Mouse (Mus musculus) embryonic facial prominence, embryonic 12.5 days (tissue): ENCODE results near the gene Dnajb12. TPM values are rescaled to one million over a fixed set of nuclear protein-coding genes. Genes with fewer than 3 reads are reported as not detected.

Experiments
- ATAC-seq: fragments of 200-750 bp; cut with Nextera tagmentation; 2 replicates; pipeline ENCODE4 v1.8.0; 2017; ENCODE audit not compliant: insufficient number of reproducible peaks, insufficient read depth, low FRiP score, low TSS enrichment
- H3K27ac ChIP-seq: fragments of 300-500 bp; sonication (generic); 2 replicates; pipeline ENCODE4 v1.5.1; 2016; ENCODE audit warnings: mild to moderate bottlenecking
- H3K27me3 ChIP-seq: fragments of 300-500 bp; sonication (generic); 2 replicates; pipeline ENCODE4 v1.6.1; 2016; ENCODE audit warnings: mild to moderate bottlenecking, moderate library complexity
- H3K36me3 ChIP-seq: fragments of 300-500 bp; sonication (generic); 2 replicates; pipeline ENCODE4 v1.6.1; 2016; ENCODE audit warnings: mild to moderate bottlenecking
- H3K4me1 ChIP-seq: fragments of 300-500 bp; sonication (generic); 2 replicates; pipeline ENCODE4 v1.6.1; 2016
- H3K4me2 ChIP-seq: fragments of 300-500 bp; sonication (generic); replicated peaks from 2 replicates; pipeline ENCODE4 v1.6.1; 2016; ENCODE audit warnings: mild to moderate bottlenecking, moderate library complexity
- H3K4me3 ChIP-seq: fragments of 300-500 bp; sonication (generic); 2 replicates; pipeline ENCODE4 v1.5.1; 2016; ENCODE audit warnings: mild to moderate bottlenecking
- H3K9ac ChIP-seq: fragments of 300-500 bp; sonication (generic); 2 replicates; pipeline ENCODE4 v1.6.1; 2016; ENCODE audit warnings: mild to moderate bottlenecking, moderate library complexity
- H3K9me3 ChIP-seq: fragments of 300-500 bp; sonication (generic); 2 replicates; pipeline ENCODE4 v1.6.1; 2016; ENCODE audit warnings: mild to moderate bottlenecking, moderate library complexity
- WGBS: fragments of 180-500 bp; shearing (Covaris S2); methylation state at CpG from one replicate; pipeline ENCODE4 v1.1.7; 2016; 5-methylcytosine and 5-hydroxymethylcytosine counted together
- polyA plus RNA-seq: library from polyadenylated mRNA; unstranded; fragments of >200 nt; fragmentation: Nextera tagmentation; extraction: Ambion mirVana; gene quantifications from 2 replicates; pipeline ENCODE4 v1.2.1, GENCODE M21; 2016

Gene Dnajb12
- polyA plus RNA-seq, 1 experiment from 2014 or later, result 19.9 TPM

DNA sequence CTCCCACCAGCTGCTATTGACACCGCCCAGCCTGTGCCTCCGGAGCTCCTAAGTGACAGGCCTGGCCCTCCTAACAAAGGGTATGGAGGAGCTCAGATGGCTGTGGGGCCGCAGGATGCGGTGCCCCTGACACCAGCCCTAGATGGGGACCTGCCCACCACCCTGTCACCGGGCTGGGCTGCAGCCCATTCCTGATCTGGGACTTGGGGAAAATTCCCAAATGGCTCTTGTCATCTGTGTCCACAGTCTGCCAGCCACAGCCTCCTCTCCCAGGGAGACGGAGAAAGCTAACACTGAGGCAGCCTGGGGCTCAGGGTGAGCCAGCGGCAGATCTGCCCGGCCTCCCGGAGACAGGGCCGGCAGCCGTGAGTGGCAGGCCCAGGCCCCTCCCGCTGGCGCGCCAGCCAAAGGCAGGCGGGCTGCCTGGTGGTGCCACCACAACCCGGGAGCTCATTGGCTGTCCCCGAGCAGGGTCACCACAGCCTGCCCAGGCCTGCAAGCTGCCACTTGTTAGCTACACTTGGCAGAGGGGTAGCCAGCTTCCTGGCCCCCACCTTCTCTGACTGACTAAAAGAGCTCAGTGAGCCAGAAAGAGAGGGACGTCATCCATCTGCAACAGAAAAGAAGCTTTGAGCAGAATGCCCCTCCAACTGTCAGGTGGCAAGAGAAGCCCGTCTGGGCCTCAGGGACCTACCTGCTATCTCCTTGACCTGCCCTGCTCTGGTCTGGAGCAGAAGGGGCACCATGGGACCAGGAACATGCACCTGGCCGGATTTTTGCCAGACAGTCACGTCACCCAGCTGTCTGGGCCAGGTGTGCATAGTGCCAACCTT is 20.2 kb downstream of the Dnajb12 start:
- Histone ChIP-seq H3K27ac (peak overlapping the region; percentile 97), H3K27me3 (no peaks in the 10 kb centered on the region), H3K4me1 (peaks cover 60% of the 10 kb centered on the region), H3K4me3 (0 out of 2 replicates have a peak overlapping the region, but pooled peaks have one; percentile 1), H3K4me2 (peak overlapping the region; percentile 31), H3K36me3 (peaks cover 28% of the 10 kb centered on the region), H3K9me3 (no peaks in the 10 kb centered on the region), H3K9ac (peak overlapping the region; percentile 34)
- peak; percentile 89 for ATAC-seq
- 6% methylated on average over 21 of the region's 21 CpGs for WGBS

DNA sequence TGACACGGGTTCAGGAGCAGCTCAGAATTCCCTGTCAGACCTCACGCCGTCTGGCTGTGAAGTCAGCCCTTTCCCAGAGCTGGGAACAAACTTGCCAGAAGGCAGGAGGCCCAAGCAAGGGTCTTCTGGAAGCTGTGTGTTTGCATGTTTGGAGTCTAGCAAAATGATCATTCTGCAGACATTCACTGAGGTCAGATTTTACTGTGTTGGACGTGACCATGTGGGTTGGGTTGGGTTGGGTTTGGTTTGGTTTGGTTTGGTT is 20.7 kb downstream of the Dnajb12 start:
- Histone ChIP-seq H3K27ac (peak overlapping the region; percentile 97), H3K36me3 (peaks cover 27% of the 10 kb centered on the region), H3K27me3 (no peaks in the 10 kb centered on the region), H3K4me1 (peaks cover 60% of the 10 kb centered on the region), H3K9ac (peak overlapping the region; percentile 4; the same call in 1 of the 2 replicates), H3K4me3 (no peak overlapping the region), H3K9me3 (no peaks in the 10 kb centered on the region), H3K4me2 (peak overlapping the region; percentile 31; the same call in 1 of the 2 replicates)
- ATAC-seq, result no peak
- WGBS, result 39% methylated on average over 4 of the region's 4 CpGs

DNA sequence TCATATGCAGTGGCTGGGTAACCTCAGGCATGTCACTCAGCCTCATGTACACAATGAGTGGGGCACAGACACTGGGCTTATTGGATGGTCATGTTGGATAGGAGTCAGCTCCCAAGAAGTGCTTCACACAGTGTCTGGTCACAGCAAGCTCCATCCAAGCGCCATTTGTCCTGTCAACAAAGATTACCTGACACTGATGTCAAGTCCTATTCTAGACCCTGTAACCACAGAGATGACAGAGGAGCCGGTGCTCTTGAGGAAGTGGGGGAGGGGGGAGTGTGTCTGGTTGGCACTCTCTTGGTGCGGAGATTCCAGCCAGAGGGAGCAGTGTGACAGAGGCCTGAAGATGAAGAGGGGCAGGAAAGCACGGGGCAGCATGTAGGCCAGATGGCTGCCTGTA is 21.6 kb downstream of the Dnajb12 start:
- H3K36me3 ChIP-seq, result peaks cover 19% of the 10 kb centered on the region
- H3K27ac ChIP-seq, result peak overlapping the region; percentile 97
- H3K4me3 ChIP-seq, result no peak overlapping the region
- H3K27me3 ChIP-seq, result no peaks in the 10 kb centered on the region
- H3K4me2 ChIP-seq, result no peak overlapping the region
- WGBS, result 44% methylated on average over 4 of the region's 4 CpGs
- H3K9ac ChIP-seq, result no peak overlapping the region
- peaks cover 60% of the 10 kb centered on the region for H3K4me1 ChIP-seq
- H3K9me3 ChIP-seq, result no peaks in the 10 kb centered on the region
- no peak for ATAC-seq

DNA sequence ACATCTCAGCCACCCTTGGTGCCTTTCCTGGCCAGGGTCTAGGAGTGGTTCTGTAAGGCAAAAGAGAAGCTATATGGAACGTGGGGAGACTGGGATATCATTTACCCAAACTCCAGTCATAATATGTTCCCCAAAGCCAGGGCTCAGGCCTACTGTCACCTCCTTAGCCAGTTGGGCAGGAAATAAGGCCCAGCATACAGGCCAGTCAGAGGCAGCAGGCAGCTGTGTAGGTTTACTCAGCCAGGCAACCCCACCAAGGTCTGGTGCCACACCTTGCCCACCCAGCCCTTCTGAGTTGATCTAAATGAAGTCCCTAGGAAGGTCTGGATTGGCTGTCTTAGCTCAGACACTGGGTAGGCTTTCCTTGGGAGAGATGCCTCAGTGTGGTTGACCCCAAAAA is 22.1 kb downstream of the Dnajb12 start:
- H3K4me1 ChIP-seq, result peaks cover 60% of the 10 kb centered on the region
- peaks cover 13% of the 10 kb centered on the region for H3K36me3 ChIP-seq
- no peak overlapping the region for H3K4me3 ChIP-seq
- WGBS, result 89% methylated on average over 1 of the region's 1 CpGs
- H3K4me2 ChIP-seq, result no peak overlapping the region
- H3K9me3 ChIP-seq, result no peaks in the 10 kb centered on the region
- H3K27me3 ChIP-seq, result no peaks in the 10 kb centered on the region
- no peak overlapping the region for H3K9ac ChIP-seq
- H3K27ac ChIP-seq, result peak overlapping the region; percentile 41; the same call in 1 of the 2 replicates
- ATAC-seq, result no peak

DNA sequence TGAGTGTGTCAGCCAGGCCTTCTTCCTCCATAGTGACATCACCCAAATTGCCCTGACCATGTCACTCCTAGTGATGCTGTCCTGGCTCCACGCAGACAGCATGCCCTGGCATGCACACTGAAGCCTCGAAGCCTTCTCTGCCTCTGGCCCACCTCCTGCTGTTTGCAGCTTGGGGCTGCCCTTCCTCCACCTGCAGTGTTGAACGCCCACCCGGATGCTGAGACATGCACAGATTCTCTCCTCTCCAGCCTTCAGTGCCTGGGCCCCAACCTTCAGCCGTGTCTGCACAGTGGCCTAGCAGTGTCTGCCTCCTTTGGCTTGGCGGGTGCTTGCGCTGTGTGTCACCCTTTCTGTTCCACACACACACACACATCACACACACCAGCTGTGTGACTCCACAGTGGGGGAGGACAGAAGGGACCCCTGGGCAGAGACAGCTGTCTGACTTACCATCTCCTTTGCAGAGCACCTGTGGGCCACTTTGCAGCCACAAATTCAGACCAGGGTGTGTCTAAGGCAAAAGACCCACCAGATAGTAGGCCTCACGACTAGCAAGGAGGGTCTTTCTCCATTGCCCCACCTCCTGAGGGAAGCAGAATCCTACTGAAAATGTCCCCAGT is 22.7 kb downstream of the Dnajb12 start:
- Histone ChIP-seq H3K9ac (no peak overlapping the region), H3K4me2 (no peak overlapping the region), H3K4me1 (peaks cover 54% of the 10 kb centered on the region), H3K4me3 (no peak overlapping the region), H3K27me3 (no peaks in the 10 kb centered on the region), H3K36me3 (peaks cover 7% of the 10 kb centered on the region), H3K9me3 (no peaks in the 10 kb centered on the region), H3K27ac (no peak overlapping the region; the same call in 1 of the 2 replicates)
- WGBS, result 70% methylated on average over 8 of the region's 8 CpGs
- no peak for ATAC-seq

DNA sequence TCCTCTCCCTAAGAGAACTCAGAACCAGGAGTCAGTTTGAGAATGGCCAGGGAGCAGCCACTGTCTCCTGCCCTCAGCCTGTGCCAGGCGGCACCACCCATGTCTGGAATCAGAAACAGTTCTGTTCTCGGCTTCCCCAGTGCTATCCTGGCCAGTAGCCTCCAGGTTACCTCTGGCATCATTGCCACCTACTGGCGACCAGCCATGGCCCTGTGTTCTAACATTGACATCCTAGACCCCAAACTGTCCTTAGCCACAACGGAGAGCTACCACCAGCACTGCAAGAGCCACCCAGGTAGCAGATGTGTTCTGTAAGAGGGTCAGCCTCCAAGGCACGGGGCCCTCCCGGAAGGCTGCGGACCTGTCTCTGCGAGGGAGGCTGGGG is 23.2 kb downstream of the Dnajb12 start:
- no peak overlapping the region for H3K4me3 ChIP-seq
- WGBS, result 58% methylated on average over 8 of the region's 8 CpGs
- H3K9ac ChIP-seq, result no peak overlapping the region
- no peak overlapping the region for H3K4me2 ChIP-seq
- peaks cover 5% of the 10 kb centered on the region for H3K36me3 ChIP-seq
- no peak for ATAC-seq
- no peaks in the 10 kb centered on the region for H3K27me3 ChIP-seq
- peak overlapping the region; percentile 61 for H3K27ac ChIP-seq
- H3K9me3 ChIP-seq, result no peaks in the 10 kb centered on the region
- H3K4me1 ChIP-seq, result peaks cover 54% of the 10 kb centered on the region

DNA sequence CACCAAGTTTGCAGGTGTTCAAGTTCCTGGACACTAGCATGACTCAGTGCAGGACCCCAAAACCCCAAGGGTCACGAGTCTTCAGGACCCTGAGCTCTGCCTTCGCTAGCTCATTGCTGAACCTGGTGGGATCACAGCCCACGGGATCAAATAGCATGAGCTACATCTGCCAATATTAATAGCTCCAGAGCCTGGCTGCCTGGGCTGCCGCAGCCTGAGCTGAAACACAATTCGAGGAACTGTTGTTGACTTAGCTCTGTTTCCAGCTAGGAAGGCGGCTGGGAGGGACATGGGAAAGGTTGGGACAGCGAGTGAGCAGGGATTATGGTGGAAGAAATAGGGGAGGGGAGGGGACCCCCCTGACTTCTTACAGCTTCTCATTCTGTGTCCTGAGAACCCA is 23.8 kb downstream of the Dnajb12 start:
- no peak overlapping the region for H3K4me3 ChIP-seq
- H3K36me3 ChIP-seq, result peaks cover 2% of the 10 kb centered on the region; the same call in 1 of the 2 replicates
- no peak overlapping the region for H3K4me2 ChIP-seq
- H3K27me3 ChIP-seq, result no peaks in the 10 kb centered on the region
- ATAC-seq, result no peak
- H3K4me1 ChIP-seq, result peaks cover 54% of the 10 kb centered on the region
- H3K9ac ChIP-seq, result no peak overlapping the region
- H3K9me3 ChIP-seq, result no peaks in the 10 kb centered on the region
- peak overlapping the region; percentile 61 for H3K27ac ChIP-seq
- 33% methylated on average over 7 of the region's 7 CpGs for WGBS

DNA sequence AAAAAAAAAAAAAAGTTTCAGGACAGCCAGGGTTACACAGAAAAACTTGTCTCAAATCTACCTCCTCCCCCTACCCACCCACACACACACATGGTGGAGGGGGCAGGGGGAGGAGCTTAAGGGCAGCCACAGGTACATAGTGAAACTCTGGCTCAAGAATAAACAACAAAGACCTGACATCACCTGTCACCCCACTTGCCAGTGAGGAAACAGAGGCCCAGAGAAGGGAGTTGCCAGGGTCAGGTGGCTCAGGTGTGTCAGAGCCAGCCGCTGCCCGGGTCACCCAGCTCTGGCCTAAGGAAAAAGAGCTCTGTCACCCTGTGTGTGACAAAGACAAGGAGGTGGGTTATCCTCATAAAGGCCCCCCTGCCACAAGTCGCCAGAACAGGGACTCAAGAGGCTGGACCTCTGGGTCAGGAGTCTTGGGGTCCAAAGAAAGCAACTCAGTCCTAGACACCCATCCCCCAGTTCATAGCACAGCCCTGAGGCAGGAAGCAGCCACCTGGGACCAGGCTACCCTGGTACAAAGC is 27.8 kb downstream of the Dnajb12 start:
- peaks cover 62% of the 10 kb centered on the region for H3K4me1 ChIP-seq
- ATAC-seq, result no peak
- no peak overlapping the region for H3K9ac ChIP-seq
- H3K4me3 ChIP-seq, result no peak overlapping the region
- 0 out of 2 replicates have a peak overlapping the region, but pooled peaks have one; percentile 63 for H3K27ac ChIP-seq
- no peak overlapping the region for H3K4me2 ChIP-seq
- no peaks in the 10 kb centered on the region for H3K27me3 ChIP-seq
- H3K9me3 ChIP-seq, result no peaks in the 10 kb centered on the region
- no peaks in the 10 kb centered on the region for H3K36me3 ChIP-seq
- 56% methylated on average over 3 of the region's 3 CpGs for WGBS

DNA sequence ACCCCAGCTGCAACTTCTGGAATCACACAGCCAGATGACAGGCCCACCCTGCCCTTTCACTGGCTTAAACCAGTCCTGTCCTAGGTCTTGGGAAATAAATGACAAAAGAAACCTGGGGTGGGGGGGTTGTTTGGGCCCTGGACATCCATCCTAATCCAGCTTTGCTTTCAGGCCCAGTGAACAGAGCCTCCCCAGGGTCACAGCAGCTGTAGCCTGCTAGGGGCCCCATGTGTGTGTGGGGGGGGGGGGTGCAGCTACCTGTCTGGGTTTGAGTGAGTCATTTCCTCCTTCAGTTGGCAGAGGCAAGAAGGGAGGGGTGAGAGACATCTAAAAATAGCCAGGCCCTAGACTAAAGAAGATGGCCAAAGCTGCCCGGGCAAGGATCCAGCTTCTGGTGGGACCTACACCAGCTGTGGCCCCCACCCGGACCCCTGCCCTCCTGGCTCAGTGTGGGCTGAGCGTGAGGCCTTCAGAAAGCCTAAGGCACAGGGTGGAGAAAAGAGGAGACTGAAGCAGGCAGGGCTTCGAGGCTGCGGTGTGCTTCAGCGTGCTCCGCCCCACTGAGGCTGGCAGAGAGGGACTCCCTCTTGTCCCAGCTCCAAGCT is 28.4 kb downstream of the Dnajb12 start:
- no peaks in the 10 kb centered on the region for H3K36me3 ChIP-seq
- H3K9ac ChIP-seq, result no peak overlapping the region
- no peak overlapping the region for H3K4me2 ChIP-seq
- no peak for ATAC-seq
- no peaks in the 10 kb centered on the region for H3K27me3 ChIP-seq
- no peak overlapping the region for H3K4me3 ChIP-seq
- H3K4me1 ChIP-seq, result peaks cover 62% of the 10 kb centered on the region
- peak overlapping the region; percentile 63; the same call in 1 of the 2 replicates for H3K27ac ChIP-seq
- no peaks in the 10 kb centered on the region for H3K9me3 ChIP-seq
- WGBS, result 53% methylated on average over 7 of the region's 7 CpGs

DNA sequence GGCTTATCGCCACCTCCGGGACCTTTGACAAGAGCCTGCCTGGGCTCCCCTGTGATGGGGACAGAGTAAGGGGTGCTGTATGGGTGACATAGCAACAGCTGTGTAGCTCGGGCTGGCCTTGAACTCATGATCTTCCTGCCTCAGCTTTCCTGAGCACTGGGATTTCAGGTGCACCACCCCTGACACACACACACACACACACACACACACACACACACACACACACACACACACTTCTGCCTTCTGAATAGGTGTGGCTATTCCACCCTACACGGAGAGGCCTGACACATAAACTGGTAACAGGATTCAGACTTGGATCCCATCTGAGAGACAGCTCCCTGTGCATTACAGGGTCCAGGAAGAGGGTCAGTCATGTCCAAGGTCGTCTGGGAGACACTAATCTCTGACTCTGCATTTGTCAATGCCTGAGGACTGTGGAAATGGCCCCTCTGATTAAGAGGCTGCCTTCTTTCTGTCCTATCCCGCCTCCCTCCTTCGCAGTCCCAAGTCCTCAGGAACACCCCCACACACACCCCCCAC is 29.5 kb downstream of the Dnajb12 start:
- H3K4me3 ChIP-seq, result no peak overlapping the region
- no peak overlapping the region for H3K9ac ChIP-seq
- peak overlapping the region; percentile 70; the same call in 1 of the 2 replicates for H3K27ac ChIP-seq
- H3K27me3 ChIP-seq, result no peaks in the 10 kb centered on the region
- ATAC-seq, result no peak; the same call in 1 of the 2 replicates
- peaks cover 52% of the 10 kb centered on the region for H3K4me1 ChIP-seq
- H3K36me3 ChIP-seq, result no peaks in the 10 kb centered on the region
- peak overlapping the region; percentile 26 for H3K4me2 ChIP-seq
- no peaks in the 10 kb centered on the region for H3K9me3 ChIP-seq
- WGBS, result 48% methylated on average over 7 of the region's 7 CpGs

DNA sequence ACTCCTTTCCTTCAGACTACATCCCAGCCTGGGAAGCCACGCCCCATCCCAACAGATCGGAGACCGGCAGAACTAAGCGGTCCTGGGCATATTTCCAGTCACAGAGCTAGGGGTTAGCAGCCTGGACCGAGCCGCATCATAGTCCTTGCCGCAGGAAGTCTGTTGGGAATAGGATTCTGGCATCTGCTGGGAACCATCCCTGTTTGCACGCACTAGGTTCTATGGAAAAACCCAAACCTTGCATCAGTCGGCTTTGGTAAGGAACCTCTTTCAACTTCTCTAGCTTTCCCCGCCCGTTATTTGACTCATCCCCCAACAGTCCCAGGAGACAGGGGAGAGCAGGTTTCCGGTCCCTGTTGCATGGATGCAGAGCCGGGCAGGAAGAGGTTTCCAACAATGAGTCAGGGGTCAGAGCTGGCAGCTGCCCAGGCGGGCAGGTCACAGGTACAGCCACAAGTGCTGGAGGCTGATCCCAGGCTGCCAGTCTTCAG is 30.0 kb downstream of the Dnajb12 start:
- no peaks in the 10 kb centered on the region for H3K36me3 ChIP-seq
- peak overlapping the region; percentile 26 for H3K4me2 ChIP-seq
- peak overlapping the region; percentile 70; the same call in 1 of the 2 replicates for H3K27ac ChIP-seq
- H3K9me3 ChIP-seq, result no peaks in the 10 kb centered on the region
- 9% methylated on average over 14 of the region's 14 CpGs for WGBS
- H3K9ac ChIP-seq, result no peak overlapping the region
- ATAC-seq, result no peak
- H3K4me1 ChIP-seq, result peaks cover 52% of the 10 kb centered on the region
- no peaks in the 10 kb centered on the region for H3K27me3 ChIP-seq
- H3K4me3 ChIP-seq, result no peak overlapping the region
